Mouse (Mus musculus) MN1 (cell line): ENCODE measurements around the gene Abca5.
A peak's percentile ranks its signal among the peaks of the same experiment; 100 is the strongest.

Experiments used
- DNase-seq: peaks from one replicate; pipeline ENCODE4 v3.0.0-alpha.2; 2016; ENCODE audit warnings: low spot score

The Abca5 gene

DNA sequence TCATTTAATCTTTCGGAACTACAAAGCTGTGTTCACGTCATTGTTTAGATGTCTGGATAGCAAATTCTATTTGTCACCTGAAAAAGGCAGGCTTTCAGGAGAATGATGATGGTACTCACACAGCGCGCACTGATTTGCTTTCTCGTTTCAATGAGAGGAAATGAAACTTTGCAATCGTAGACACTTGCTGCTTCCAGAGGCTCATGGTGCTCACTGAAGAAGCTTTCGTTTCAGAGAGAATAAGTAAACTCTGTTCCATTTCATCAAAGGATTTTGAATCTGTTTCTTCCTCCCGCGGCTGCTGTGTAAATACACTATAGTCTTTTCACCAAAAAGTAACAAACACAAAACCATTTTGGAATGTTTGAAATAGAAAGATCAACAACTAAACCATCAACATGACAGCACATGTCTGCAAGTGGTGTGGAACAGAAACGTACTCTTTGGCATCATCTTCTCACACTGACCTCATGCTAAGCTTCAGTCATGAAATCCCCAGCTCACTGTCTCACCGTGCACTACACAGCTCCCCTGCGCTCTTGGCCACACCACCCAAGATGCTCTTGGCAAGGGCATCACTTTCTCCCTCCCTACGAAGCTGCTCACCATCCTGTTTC is 39.5 kb downstream of the Abca5 start:
- DNase-seq, result no peak

DNA sequence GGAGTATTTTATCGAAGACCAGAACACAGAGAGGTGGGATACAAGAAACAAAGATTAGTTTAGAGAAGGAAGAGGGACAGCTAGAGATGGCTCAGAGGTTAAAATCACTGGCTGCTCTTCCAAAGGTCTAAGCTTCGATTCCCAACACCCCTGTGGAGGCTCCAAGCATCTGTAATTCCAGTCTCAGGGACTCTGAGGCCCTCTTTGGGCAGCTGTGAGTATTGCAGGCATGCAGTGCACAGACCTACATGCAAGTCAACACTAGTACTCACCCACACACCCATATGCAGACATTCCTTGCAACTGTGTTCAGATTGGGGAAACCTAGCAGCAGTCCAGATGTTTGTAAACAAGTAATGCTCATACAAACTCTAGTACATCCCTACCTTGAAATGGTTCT is 46.9 kb downstream of the Abca5 start:
- no peak for DNase-seq

DNA sequence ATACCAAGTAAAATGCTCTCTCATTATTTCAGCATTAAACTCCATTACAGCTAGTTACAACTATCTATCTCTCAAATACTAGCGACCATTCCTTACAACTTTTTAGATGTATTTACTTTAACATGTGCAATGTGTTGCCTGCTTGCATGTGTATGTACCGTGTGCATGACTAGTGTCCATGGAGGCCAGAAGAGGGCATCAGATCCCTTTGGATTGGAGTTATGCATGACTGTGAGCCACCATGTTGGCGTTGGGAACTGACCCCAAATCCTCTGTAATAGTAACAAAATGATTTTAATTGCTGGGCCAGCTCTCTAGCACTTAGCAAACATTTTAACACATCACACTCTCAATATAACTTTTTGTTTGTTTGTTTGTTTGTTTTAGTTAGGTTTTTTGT is 49.1 kb downstream of the Abca5 start:
- DNase-seq, result no peak

DNA sequence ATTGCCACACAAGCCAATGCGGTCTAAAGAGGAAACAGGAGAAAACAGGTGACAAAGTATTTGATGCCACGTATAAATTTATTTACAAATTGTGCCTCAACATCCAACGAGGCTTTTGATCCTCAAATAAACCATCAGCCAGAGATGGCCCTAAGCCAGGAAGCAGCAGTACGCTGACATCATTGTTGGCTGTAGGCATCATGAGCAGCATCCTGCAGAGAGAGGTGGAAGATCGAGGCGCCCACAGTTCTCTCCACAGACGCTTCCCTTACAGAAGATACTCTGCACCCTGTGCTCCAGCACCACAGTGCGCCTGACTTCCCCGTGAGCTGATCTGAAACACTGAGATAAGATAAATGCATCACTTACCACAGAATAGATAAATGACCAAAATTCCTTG is 49.8 kb downstream of the Abca5 start:
- DNase-seq, result no peak

DNA sequence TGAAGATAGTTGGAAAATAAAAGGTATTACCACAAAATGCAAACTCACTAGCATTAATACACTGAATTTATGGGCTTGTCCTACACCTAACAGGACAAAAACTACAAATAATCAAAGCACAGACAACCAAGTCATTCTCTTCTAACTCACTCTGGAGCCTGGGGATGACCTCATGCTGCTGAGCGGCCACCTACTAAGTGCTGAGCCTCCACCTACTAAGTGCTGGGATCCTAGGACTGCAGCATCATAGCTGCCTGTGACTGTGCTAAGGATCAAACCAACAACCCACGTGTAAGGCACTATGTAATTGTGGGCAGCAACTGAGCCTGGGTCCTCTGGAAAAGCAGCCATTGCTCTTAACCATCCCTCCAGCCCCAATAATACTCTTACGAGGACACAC is 51.2 kb downstream of the Abca5 start:
- DNase-seq, result no peak

DNA sequence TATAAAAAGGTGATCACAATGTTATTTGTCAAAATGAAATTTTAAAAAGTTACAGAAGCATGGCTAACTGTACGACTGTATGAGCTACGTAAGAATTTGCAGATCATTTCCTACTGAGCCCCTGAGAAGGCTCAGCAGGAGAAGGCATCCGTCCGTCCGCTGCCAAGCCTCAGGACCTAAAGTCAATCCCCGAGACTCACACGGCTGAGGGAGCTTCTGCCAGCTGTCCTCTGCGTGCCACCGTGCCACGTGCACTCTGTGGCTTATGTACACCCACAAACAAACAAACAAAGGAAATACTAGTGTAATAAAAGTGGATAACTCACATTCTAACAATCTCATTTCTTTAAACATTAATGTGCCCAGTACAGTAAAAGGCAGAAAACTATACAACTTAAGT is 52.7 kb downstream of the Abca5 start:
- no peak for DNase-seq

DNA sequence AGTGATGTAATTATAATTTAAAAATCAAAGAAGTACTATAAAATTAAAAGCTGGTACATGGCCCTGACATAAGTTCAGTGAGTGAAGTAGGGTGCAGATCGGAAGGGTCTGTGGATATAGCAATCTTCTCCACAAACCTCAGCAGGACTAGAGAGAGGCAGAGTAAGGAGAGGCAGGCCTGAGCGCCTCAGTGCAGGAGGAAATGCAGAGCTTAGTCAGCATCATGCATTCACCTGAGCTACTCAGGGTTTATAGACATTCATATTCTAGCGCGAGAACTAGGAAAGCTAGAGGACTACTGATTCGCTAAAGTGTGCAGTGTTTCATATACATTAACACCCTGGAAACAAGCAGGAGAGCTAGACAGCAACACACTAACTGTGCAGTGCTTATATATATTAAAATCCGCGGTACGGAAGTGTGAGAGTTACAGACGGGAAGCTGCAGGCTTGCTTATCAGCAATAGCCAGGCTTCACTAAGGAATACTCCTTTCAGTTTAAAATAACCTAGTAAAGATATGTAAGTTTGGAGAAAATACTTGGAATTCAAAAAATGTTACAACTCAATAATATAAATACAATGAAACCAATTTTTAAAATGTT is 53.2 kb downstream of the Abca5 start:
- DNase-seq, result no peak

DNA sequence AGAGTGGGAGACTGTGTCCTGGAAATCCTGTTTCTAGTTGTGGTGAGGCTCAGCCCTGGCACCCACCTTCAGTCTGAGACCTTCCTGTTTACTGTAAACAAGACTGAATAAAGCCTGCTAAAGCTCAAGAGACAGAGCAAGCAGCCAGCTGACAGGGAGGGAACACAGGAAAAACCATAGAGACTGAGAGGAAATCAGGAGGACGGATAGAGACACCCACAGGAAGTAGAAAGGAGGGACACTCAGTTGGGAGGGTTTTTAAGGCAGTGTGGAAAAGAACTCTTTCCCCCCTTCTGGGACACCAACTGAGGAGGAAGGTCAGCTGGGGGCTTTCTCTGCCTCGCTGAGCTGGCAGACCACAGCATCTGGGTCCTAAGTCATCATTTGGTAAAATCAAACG is 62.7 kb downstream of the Abca5 start:
- no peak for DNase-seq

DNA sequence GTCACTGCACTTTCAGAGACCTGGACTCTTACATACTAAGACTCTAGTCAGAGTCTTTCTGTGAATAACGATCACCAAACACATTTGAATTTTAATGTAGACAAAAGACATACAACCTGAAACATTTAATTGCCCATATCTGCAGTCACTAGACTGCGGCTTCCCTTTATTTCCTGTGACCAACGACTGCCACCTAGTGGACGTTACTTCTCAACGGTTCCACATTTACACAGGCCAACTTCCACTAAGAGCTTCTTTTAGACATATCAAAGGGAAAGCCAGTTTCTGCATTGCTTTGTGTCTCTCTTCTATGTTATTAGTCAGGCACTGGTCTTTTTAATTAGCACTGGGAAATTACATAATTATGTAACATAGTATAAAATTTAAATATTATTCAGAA is 65.8 kb downstream of the Abca5 start:
- DNase-seq, result peak; percentile 35

DNA sequence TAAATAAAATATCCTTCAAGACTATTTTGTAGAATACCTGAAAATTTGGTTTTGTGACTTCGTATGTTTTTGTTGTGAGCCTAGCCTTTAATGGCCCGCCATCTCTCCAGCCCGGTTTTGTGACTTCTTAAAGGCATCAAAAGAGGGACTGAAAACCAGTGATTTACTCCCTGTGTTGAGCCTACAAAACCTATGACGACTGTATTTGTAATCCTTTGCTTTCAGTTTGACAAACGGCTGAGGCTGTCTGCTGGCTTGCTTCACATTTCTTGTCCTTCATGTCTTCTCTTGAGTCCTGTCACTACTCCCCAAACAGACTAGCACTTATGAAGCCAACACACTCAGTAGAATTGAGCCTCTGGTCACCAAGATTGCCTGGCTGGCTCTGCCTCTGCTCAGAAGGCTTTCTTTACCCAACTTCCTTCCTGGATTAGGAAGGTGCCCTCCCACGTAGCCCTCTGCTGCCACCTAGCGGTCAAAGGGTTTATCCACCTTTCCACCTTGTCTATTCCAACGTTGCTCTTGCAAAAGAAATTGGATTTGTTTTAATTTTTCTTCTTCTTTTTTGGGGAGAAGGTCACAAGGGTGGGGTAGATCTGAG is 69.2 kb downstream of the Abca5 start:
- peak; percentile 29 for DNase-seq

DNA sequence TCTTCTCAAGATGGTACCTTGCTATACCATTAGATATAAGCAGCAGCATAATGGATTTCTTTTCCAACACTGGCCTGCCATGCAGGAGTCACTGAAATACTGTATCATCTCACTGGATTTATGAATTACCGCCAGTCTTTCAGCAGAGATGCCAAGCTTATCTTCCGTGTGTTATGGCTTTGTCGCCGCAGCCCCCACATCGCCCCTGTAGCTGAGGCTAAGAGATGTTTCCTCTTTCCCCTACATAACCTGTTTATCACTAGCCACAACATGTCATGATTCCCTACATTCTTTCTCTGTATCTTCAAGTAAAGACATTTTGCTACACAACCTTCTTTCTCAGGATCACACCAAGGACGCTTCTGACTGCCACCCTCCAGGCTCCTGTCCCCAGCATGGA is 70.3 kb downstream of the Abca5 start:
- DNase-seq, result no peak

DNA sequence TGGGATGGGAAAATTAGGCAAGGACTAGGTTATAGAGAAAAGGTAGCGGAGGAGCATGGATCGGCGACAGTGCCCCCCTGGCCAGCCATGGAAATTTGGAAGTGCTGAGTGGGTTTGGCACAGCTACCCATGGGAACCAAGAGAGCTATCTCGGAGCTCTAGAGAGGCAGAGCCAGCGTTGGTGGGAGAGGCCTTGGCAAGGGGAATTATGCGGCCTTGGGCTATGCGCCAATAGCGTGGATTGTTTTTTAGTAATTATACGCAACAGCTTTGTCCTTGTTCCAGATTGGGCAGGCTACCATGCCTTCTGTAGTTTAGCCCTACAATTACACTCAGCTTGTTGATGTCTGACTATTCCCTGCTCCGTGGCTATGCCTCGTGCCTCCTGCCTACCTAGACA is 70.8 kb downstream of the Abca5 start:
- no peak for DNase-seq

DNA sequence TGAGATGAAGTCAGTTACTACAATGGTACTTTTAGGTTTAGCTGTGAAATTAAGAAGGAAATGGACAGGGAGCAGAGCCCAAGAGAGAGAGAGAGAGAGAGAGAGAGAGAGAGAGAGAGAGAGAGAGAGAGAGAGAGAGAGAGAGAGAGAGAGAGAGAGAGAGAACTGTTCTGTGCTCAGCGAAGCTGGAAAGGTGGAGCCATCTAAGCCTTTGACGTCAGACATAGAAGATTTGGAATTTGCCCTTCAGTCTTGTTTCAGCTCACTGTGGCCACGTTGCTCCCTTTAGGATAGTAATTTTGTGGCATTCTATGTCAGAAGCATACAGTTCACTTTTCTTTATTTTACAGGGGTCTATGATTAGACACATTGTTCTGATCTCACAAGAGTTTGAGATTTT is 75.6 kb downstream of the Abca5 start:
- DNase-seq, result no peak

DNA sequence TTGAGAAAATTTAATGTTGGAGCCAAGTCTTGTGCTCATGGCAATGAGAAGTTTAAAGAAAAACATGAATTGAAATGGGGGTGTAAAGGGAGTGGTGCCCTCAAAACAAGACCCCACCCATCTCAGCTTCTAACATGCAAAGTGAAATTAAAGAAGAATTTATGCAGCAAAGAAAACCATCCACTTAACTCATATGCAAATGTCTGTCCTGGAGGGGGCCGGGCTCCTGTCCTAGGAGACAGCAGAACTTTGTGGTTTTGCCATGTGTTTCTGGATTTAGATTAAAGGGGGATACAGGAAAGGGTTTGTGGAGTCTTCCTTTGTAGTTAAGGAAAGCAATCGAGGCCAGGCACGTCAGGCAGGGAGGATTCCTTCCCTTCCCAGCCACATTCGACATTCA is 79.6 kb downstream of the Abca5 start:
- no peak for DNase-seq

DNA sequence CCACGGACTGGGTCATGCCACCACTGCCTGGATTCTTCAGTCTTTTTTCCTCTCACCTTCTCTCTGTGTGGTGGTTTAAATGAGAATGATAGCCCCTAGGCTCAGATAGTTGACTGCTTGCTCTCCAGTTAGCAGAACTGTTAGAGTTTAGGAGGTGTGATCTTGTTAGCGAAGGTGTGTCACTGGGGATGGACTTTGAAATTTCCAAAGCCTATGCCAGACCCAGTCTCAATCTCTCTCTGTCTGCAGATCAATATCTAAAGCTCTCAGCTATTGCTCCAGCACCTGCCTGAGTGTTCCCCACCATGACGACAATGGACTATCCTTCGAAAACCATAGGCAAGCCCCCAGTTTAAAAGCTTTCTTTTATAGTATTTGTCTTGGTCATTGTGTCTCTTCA is 80.5 kb downstream of the Abca5 start:
- DNase-seq, result no peak

DNA sequence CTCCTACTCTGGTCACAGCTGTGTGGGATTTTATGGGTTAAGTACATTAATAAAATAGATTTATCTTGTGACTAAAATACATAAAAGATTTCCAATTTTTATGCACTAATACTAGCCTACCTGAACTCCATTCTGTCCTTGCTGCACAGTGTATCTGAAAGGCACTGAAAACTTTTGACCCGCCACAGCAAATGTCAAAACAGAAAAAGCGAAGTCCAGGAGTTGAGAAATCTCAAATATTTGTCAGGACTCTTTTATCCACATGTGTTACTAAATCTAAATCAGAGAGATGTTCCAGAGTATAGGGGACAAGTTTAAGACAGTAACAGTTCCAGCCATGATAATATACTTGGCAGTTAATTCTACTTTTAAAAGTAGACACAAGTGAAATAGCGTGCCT is 85.3 kb downstream of the Abca5 start:
- DNase-seq, result no peak

DNA sequence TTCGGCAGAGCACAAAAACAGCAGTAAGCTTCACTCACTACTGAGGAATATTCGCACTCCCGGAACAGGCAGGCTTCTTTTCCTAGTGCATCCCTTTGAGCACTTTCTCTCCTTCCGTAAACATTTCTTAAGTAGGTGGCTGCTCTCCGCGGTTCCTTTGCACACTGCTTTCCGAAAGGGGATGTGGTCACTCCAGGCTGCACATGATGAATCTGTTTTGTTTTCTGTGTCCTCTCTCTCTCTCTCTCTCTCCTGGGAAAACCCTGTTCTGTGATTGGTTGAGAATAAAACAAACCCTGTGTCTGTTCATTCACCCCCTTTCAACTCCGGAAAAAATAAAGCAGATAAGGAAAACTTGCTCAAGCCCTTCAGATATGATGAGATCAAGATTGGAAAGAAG is 86.0 kb downstream of the Abca5 start, which contains the start of gene Abca6:
Gene Abca6, minus strand, starts transcription at position 243 of the 400 bp plus-strand sequence.
- no peak for DNase-seq

DNA sequence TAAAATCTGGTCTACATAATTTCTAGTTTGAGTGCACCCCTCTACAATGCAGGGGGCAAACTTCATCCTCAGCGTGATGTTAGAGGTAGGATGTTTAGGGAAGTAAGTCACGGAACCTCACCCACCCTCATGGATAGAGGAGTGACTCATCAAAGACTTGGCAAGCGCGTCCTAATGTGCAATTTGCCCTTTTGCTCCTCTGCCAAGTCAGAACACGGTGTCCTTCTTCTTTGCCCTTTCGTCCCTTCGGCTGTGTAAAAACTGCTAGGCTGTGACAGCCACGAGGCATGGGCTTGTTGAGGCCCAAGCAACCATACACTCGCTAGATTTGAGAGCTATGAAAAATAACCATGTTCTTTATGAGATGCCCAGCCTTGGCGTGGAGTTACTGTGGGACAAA is 92.8 kb downstream of the Abca5 start:
- DNase-seq, result no peak

DNA sequence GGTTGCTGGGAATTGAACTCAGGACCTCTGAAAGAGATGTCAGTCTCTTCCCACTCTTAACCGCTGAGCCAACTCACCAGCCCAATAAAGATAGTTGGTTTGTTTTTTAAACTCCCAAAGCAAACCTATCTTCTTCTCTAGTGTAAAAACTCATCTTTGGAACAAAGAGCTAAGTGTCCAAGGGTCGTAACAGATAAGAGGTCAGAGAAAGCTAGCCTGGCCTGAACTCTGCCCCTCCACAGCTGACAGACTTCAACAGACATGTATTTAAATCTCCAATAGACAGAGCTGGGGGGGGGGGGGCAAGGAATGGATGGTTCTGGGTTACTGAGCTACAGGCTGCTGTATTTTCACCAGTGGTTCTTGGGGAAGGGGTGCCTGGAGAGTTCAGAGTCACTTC is 100.0 kb downstream of the Abca5 start:
- no peak for DNase-seq

DNA sequence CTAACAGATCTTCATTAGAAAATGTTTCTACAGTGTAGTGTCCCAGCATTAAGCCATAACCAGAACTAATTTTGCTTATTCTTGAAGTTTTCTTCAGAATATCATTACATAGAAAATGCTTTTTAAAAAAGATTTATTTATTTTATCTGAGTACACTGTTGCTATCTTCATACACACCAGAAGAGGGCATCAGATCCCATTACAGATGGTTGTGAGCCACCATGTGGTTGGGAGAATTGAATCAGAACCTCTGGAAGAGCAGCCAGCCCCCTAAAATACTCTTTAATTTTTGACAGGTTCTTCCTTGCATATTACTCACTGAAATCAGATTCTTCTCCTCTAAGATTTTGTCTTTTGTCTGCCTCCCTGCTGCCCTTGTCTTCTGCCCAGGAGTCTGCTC is 104.5 kb downstream of the Abca5 start:
- DNase-seq, result no peak
